Mouse (Mus musculus): ENCODE measurements around the gene Endod1.

The Endod1 gene

DNA sequence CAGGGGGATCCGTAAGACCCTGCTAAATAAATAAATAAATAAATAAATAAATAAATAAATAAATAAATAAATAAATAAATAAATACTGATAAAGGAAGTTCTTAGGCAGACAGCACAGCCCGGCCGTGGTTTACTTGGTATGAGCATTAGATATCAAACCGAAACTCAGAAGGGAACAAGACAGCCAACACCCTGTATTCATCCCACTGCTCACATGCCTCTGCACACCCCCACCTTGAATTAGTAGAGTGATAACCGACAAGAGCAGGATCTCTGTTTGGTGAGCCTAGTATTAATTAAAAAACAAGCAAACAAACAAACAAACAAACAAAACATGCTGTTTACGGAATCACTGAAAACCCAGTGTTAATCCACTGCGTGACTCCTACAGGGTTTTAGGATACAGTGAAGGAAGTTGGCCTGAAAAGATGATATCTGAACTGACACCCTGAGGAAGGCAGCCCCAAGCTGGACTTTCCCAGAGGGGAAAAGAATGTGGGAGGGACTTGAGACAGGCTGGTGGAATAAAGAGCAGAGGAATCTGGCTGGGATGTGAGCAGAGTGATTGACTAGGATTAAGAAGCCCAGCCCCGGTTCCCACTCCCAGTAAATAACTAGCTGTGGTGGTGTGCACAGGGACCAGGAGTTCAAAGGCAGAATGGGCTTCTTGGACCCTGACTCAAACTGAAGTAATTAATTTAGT is at the start of gene Endod1:
Gene Endod1 (minus strand): TSS at position 155 of the 703 bp plus-strand sequence.
- DNase-seq (ENCODE audit: low spot score), result no peak

DNA sequence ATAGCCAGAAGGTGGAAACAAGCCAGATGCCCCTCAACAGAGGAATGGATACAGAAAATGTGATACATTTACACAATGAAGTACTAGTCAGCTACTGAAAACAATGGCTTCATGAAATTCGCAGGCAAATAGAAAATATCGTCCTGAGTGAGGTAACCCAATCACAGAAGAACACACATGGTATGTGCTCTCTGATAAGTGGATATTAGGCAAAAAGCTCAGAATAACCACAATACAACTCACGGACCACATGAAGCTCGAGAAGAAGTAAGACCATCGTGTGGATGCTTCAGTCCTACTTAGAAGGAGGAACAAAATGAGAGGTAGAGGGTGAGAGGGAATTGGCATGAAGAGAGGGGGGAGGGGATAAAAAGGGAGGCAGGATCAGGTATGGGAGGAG is 27.8 kb upstream of the Endod1 start:
- DNase-seq (ENCODE audit: low spot score), result no peak

DNA sequence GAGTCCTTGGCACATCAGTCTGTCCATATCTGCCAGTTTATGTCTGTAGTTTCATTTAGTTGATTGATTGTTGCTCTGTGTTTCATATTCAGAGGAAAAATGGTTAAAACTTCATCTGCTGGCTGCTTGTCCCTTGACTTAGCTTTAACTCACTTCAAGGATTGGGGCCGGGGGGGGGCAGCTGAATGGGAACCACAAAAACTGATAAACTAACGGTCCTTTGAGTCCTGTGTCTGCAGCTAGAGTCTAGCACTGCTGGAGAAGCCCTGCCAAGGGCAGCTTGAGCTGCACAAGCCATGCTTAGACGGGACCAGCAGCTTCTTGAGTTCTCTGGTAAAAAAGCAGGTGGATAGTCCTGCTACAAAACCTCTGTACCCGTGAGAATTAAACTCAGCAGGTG is 26.7 kb upstream of the Endod1 start:
- no peak for DNase-seq (ENCODE audit: low spot score)

DNA sequence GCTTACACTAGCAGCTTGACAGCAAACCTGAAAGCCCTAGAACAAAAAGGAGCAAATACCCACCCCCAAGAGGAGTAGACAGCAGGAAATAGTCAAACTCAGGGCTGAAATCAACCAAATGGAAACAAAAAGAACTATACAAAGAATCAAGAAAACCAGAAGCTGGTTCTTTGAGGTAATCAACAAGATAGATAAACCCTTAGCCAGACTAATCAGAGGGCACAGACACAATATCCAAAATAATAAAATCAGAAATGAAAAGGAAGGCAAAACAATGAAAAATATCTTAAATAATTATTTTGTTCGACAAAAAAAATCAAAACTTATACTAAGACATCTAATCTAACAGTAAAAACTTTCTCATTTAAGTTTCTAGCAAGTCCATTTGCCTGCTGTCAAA is 24.7 kb upstream of the Endod1 start:
- DNase-seq (ENCODE audit: low spot score), result no peak

DNA sequence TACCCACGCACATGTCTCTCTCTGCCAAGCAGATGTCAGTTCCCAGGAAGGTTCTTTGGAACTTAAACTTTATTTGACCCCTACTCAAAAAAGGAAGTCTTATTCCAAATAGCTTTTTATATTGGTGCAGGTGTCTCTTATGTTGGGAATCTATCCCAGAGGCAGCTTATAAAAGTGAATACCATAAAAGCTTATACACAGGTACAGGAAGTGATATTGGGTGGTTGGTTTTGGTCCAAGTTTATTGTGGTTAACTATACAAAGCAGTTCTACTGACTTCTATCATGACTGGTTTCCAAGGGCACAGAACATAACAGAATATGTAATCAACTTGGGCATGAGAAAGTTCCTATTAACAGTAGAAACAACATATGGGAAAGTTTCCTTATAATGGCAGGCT is 20.8 kb upstream of the Endod1 start:
- DNase-seq (ENCODE audit: low spot score), result no peak

DNA sequence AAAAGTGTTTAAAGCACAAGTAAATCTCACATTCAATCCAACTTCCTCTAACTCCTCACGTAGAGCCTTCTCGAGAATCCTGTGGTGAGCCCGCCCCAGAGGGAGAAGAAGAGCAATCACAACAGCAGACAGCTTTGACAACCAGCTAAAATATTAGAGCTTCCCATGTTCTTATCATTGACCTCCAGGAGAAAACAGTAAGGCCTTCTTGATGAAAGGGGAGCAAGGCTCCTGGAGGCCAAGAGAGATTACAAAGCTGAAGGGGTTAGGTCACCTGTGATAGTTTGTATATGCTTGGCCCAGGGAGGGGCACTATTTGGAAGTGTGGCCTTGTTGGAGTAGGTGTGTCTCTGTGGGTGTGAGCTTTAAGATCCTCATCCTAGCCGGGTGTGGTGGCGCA is 19.1 kb upstream of the Endod1 start:
- no peak for DNase-seq (ENCODE audit: low spot score)

DNA sequence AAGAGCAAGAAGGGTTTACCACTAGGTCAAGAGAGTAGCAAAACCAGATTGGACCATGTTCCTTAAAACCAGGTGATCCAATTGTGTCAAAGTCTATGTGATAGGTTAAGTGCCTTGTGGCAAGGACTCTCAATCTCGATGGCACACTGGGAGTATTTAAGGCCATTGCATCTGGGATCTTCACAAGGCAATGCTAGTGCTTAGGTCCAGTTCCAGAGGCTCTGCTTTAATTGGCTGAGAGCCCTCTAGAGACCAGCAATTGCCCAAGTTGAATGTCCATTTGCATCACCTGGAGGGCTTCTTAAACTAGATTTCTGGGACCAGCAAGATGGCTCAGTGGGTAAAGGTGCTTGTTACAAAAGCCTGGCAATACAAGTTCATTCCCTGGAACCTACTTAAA is 17.6 kb upstream of the Endod1 start:
- DNase-seq (ENCODE audit: low spot score), result no peak

DNA sequence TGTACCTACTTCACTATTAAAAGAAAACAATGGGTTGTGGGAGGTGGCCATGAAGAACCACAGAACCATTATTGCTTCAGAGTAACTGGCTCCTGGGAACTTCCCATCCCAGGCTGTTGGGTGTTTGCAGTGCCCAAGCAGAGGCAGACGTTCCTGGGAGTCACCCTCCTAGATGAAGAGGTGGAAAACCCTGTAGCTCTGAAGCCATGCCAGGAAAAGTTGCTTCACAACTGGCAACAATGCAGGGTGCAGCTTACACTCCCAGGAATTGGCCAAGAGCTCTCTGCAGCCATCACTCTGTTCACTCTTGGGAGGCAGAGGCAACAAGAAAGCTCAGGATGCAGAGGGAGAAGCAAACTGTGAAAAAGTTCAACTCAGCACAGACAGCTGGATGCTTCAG is 16.8 kb upstream of the Endod1 start:
- no peak for DNase-seq (ENCODE audit: low spot score)

DNA sequence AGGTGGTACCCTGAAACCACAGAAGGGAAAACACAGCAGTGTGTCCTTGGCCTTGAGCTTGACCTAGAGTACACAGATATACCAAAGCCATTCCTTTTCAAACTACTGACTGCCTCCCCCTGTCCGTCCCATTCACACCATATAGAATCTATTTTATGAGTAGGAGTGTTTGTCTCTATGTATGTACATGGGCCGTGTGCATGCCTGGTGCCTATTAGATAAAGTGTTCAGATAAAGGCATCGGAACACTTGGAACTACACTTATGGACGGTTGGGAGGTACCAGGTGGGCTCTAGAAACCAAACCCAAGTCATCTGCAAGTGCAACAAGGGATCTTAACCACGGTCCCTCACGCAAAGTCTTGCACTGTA is 16.1 kb upstream of the Endod1 start:
- DNase-seq (ENCODE audit: low spot score), result no peak

DNA sequence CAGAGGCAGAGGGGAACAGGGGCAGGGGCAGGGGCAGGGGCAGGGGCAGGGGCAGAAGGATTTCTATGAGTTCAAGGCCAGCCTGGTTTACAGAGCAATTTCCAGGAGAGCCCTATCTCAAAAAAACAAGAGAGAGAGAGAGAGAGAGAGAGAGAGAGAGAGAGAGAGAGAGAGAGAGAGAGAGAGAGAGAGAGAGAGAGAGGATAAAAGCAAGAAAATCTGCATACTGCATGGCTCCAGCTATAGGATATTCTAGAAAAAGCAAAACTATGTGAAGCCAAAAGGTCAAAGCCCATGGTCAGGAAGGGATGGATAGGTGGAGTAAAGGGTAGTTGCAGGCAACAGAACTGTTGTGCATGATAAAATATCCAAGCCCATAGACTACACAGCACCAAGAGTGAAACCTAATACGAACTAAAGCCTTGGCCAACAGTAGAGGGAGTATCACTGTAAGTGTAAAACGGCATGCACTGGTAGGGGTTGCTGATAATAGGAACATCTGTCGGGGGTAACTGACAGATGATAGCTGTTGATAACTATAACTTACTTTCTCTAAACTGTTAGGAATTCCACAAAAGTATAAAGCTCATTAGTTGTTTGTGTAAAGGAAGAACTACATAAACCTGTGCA is 15.6 kb upstream of the Endod1 start:
- no peak for DNase-seq (ENCODE audit: low spot score)

DNA sequence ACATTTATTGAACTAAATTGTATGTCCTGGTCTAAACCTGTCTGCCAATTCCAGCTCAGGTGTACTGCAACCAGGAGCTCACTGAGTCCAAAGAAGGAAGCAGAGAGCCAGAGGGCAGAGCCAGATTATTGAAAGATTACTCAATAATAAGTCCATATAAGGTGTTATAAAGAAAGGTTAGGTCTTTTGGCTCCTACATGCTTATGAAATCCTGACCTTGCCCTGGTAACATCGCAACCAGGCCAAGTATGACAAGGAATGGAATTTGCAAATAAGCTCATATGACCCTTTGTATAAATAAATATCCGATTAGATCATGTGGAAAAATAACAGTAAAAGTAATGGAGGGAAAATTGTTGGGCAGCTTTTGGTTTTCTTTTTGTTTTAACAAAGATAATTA is 14.8 kb upstream of the Endod1 start:
- DNase-seq (ENCODE audit: low spot score), result no peak

DNA sequence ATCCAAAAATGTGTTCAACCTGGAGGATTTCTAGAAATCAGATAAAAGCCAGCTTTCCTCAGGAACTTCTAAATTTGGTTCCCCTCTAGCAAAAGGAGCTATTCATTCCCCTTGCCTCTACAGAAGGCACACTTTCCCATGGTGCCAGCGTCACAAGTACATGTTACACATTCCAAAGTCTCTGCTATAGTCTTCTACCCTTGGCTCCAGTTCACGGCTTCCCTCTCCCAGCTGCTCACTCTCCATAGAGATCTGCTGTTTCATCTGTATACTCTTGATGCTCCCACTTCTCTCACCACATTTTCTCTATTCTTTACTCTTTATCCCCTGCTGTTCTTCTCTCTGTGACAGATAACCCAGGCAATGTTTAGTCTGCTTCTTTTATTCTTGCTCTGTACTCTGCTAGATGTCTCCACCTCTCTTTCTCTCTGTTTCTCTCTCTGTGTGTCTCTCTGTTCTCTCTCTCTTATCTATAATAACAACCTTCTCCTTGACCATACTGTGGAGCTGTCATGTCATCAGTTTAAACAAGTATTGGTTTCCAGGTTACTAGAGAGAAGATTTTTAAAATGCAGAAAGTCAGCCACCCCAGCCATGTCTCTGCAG is 13.8 kb upstream of the Endod1 start:
- DNase-seq (ENCODE audit: low spot score), result no peak

DNA sequence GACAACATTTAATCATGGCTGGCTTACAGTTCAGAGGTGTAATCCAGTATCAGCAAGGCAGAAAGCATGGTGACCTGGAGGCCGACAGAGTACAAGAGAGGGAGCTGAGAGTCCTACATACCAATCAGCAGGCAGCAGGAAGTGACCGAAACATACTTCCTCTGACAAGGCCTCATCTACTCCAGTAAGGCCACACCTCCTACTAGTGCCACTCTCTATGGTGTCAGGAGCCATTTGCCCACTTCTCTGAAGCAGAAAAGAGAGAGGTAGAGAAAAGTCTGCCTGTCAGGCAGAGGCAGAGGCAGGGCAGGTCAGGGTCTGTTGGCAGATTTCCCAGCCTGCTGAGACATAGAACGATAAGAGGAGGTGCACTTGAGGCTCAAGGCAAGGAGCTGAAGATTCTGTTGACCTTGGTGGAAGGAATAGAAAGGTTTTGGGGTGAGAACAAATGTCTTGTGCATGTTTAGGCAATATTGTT is 10.6 kb upstream of the Endod1 start:
- no peak for DNase-seq (ENCODE audit: low spot score)

DNA sequence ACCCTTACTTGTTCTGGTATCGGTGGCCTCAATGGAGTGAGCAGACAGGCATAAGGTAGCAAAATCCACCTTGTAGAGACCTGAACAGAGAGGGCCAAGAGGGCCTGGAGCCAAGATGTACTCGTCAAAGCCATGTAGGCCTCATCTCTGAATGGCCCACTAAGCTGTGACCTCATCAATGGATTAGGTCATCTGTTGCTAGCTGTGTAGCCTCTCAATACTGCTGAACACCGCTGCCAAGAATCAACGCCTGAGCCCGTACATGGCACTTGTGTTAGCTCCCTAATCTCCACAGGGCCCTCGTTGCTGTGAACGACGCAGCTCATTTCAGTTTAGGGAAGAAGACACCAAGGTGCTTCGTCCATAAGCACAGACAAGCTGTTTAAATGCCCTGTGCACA is 10.0 kb upstream of the Endod1 start:
- no peak for DNase-seq (ENCODE audit: low spot score)

DNA sequence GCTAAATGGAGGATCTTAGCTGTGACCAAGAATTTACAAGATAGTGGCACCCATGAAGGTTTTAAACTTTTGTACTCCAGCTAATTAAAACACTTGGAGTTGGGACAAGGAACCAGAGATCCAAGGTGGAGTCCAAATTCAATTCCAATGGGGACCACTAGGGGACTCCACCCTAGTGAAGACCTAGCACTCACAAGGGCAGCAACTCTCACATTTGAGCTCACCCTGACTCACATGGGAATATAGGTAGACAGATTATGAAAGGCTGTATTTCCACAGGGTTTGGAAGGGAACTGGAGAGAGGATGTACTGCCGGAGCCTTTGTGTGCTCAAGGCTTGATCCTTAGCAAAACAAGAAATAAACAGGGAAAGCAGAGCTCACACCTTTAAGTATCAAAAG is 9.0 kb upstream of the Endod1 start:
- no peak for DNase-seq (ENCODE audit: low spot score)

DNA sequence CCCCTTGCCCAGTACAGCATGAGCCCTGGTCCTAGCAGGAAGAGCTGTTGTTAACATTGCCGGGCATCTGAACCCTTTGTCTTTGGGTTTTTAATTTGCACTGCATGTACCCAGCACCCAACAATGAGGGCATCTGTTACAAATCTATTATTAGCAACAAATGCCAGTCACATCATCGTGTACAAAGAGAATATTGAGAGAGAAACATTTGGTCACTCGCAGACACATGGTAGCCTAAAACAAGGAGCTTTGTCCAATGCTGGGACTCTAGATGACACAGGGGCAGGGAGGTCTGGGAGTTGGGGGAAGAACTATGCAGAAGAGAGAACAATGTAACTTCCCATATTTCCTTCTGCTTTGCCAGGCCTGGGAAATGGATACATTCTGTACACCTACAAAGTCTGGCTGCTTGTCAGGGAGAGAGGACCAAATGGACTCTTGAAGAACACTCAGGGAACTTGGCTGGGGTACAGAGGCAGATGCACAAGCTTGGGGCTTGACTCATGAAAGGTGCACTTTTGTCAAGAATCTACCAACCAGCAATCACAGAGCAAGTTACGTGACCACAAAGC is 7.8 kb upstream of the Endod1 start:
- DNase-seq (ENCODE audit: low spot score), result peak; percentile 53

DNA sequence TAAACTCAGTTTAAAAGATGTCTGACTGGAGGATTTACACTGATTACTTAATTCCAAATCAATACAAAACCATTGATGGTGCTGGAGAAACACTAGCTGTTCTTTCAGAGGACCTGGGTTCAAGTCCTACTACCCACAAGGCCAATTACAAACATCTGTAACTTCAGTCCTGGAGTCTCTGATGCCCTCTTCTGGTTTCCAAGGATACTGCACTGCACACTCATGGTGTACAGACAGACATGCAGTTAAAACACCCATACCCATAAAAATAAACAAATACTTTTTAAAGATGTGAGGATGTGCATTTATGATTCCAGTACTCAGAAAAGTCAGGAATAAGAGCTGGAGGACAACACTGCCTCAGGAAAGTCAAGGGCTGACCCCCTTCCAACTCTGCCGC is 6.7 kb upstream of the Endod1 start:
- no peak for DNase-seq (ENCODE audit: low spot score)

DNA sequence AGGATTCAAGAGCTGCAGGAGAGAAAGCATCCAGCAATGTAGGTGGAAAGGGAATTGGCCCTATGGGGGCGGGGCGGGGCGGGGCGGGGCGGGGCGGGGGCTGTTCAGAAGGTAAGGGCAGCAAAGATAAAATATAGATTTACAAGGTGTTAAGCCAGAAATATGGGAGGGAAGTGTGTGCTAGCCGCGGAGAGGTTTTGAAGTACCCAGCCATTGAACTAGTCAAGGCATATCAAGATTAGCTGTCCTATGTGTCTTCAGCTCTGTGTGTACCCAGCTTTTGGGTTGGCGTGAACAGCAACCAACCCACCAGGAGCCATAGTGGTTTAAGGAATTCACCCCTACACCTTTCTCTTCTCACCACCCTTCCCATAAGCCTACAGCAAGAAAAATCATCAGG is 5.5 kb upstream of the Endod1 start:
- no peak for DNase-seq (ENCODE audit: low spot score)

DNA sequence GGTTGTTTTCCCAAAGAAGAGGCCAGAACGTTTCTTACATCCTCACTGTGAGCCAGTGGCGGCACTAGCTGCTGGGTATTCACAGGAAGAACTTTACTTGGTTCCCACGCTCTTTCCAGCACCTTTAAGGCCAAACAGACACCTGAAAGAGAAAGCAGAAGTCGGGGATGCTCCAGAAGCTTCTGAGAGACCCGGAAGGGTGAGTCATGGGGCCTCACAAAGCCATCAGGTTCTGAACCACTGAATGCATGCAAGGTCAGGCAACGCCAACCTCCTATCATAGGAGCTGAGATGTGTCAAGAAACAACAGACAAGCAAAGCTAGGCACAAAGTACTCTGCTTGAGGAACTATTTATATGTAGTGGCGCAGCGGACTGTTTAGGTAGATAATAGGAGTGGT is 4.4 kb upstream of the Endod1 start:
- no peak for DNase-seq (ENCODE audit: low spot score)

DNA sequence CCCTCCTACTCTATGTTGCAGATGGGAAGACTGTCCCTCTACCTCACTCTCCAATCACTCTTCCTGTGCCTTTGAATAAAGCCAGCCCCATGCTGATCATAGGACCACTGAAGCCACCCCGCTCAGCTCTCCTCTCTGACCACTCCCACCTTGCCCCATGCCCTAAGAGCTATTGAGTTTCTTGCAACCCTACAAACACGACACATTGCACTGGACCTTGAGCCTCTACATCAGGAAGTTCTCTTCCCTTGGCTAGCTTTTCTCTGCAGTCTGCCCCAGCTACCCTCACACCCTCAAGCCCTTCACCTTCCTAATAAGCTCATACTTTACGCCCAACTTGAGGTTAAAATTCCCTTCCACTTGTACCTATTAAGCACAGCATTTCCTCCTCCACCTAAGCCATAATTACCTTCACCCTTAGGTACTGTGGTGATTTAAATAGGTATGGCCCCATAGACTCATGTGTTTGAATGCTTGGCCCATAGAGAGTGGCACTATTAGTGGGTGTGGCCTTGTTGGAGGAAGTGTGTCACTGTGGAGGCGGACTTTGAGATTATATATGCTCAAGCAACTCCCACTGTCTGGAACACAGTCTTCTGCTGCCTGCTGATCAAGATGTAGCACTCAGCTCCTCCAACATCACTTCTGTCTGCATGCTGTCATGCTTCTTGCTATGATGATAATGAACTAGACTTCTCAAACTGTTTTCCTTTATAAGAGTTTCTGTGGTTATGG is 2.0 kb upstream of the Endod1 start:
- DNase-seq (ENCODE audit: low spot score), result no peak

DNA sequence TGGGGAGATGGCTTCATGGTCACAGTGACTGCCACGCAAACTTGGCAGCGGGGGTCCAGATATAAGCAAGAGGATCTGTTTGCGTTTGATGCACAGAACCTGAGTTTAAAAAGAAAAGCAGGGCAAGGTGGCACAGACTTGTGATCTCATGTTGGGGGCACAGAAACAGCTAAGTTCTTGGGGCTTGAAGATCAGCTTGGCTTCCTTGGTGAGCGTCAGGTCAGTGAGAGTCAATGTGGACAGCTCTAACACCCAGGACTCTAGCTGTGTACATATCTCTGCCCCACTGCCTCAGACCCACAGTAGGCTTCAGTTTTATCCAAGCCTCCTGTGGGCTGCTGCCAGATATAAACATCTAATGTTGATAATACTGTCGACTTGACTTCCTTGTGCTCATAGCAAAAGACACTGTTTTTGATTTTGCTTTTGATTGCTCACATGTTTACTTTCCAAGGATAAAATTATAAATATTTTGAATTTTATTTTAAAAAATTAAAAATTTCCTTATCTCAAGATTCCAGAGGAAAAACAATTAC is 1.0 kb upstream of the Endod1 start:
- no peak for DNase-seq (ENCODE audit: low spot score)
